29 mouse cellular contexts compared by ENCODE assay signal in genomic region chr1:157049886-157050285, GRCm38 (mm10). TPM values are rescaled to one million over a fixed set of nuclear protein-coding genes. Genes with fewer than 3 reads are reported as not detected.
"Had no signal": no experiment of that assay in that cellular context is flagged by ENCODE, and none has a peak within 500 bp of the region (broad histone marks: within the 10 kb centered on the region; RNA-seq: fewer than 3 reads in every experiment).

No protein-coding gene starts in this region.

- H3K4me3 ChIP-seq: limb, embryonic 10.5 days; limb, embryonic 13.5 days; megakaryocyte, embryonic 14.5 days; midbrain, embryonic 15.5 days; neural tube, embryonic 13.5 days had no signal

- DNase-seq: kidney, adult 18-20 months; kidney, adult 9 months; kidney, postnatal 14 days; kidney, postnatal 4 days; liver; liver, postnatal 0 days; lung, embryonic 14.5 days; lung, postnatal 36 days; retina, postnatal 1 day; right cerebral cortex, postnatal 25 days; spleen, adult 18-20 months; thymus, adult 18-20 months; thymus, postnatal 36 days had no signal

- H3K9me3 ChIP-seq: limb, embryonic 10.5 days; limb, embryonic 13.5 days; megakaryocyte, embryonic 14.5 days; midbrain, embryonic 15.5 days; neural tube, embryonic 13.5 days had no signal

- H3K36me3 ChIP-seq: limb, embryonic 10.5 days; limb, embryonic 13.5 days; midbrain, embryonic 15.5 days; neural tube, embryonic 13.5 days had no signal

- ATAC-seq: liver, postnatal 0 days; lung, postnatal 0 days; midbrain, embryonic 15.5 days had no signal

- H3K9ac ChIP-seq: limb, embryonic 13.5 days; liver, embryonic 14.5 days; liver, postnatal 0 days; lung, embryonic 14.5 days; midbrain, embryonic 15.5 days; neural tube, embryonic 13.5 days had no signal

- H3K27ac ChIP-seq: limb, embryonic 13.5 days; liver, embryonic 14.5 days; midbrain, embryonic 15.5 days; neural tube, embryonic 13.5 days; stomach, postnatal 0 days had no signal

- H3K4me2 ChIP-seq: limb, embryonic 13.5 days; lung, embryonic 14.5 days; midbrain, embryonic 11.5 days; midbrain, embryonic 15.5 days; neural tube, embryonic 13.5 days had no signal

- H3K27me3 ChIP-seq: limb, embryonic 13.5 days; megakaryocyte, embryonic 14.5 days; midbrain, embryonic 15.5 days had no signal

RNA-seq across cellular contexts. Expression of gene Tex35, which starts 58.6 kb away (rescaled TPM):
- total RNA-seq: layer of hippocampus, adult 18-20 months; layer of hippocampus, postnatal 14 days; left cerebral cortex, adult 8-10 months; left cerebral cortex, postnatal 25 days; neutrophil, adult 5-6 weeks had no signal
- polyA plus RNA-seq: limb, embryonic 10.5 days; limb, embryonic 13.5 days; liver, embryonic 14.5 days; liver, postnatal 0 days; lung, embryonic 14.5 days; lung, postnatal 0 days; midbrain, embryonic 11.5 days; midbrain, embryonic 15.5 days; neural tube, embryonic 13.5 days; stomach, embryonic 14.5 days; stomach, postnatal 0 days; urinary bladder, adult 2 months had no signal
